Mouse (Mus musculus) MEL (cell line): ENCODE results near the gene Dynll2. TPM values are rescaled to one million over a fixed set of nuclear protein-coding genes. Genes with fewer than 3 reads are reported as not detected.

Experiments
- DNase-seq: peaks from one replicate; pipeline ENCODE4 v3.0.0; 2011; ENCODE audit warnings: low read depth, low spot score
- H3K27ac ChIP-seq: 2 replicates; pipeline ENCODE4 v1.5.1; 2012; ENCODE audit warnings: low read depth, mild to moderate bottlenecking, control low read depth, low read length, moderate library complexity; ENCODE audit not compliant: control insufficient read depth
- H3K27me3 ChIP-seq, 2 experiments: fragments of 150-350 bp in 1 of 2; sonication (generic) in 1 of 2; 2 replicates each; pipeline ENCODE4 v1.6.1; 2012; ENCODE audit warnings: low read length in 2 of 2, mild to moderate bottlenecking in 2 of 2, improper control_type of control experiment in 1 of 2, moderate library complexity in 1 of 2; ENCODE audit not compliant: insufficient read depth in 2 of 2, control insufficient read depth in 1 of 2
- H3K36me3 ChIP-seq, 2 experiments: 2 replicates each; pipeline ENCODE4 v1.6.1; 2012 to 2014; ENCODE audit warnings: low read length in 2 of 2, improper control_type of control experiment in 1 of 2, inconsistent platforms in 1 of 2, mild to moderate bottlenecking in 1 of 2; ENCODE audit not compliant: insufficient read depth in 2 of 2, control insufficient read depth in 1 of 2
- H3K4me1 ChIP-seq, 2 experiments: fragments of 150-350 bp in 1 of 2; sonication (generic) in 1 of 2; 2 replicates each; pipeline ENCODE4 v1.6.1; 2012; ENCODE audit warnings: low read length in 2 of 2, improper control_type of control experiment in 1 of 2, mild to moderate bottlenecking in 1 of 2; ENCODE audit not compliant: insufficient read depth in 2 of 2, control insufficient read depth in 1 of 2
- H3K4me3 ChIP-seq, 2 experiments: fragments of 150-350 bp in 1 of 2; sonication (generic) in 1 of 2; 2 replicates each; pipeline ENCODE4 v1.5.1; 2012; ENCODE audit warnings: low read depth in 2 of 2, low read length in 2 of 2, mild to moderate bottlenecking in 2 of 2, moderate library complexity in 2 of 2, control low read depth in 1 of 2, improper control_type of control experiment in 1 of 2; ENCODE audit not compliant: control insufficient read depth in 1 of 2, insufficient read depth in 1 of 2
- H3K79me2 ChIP-seq: 2 replicates; pipeline ENCODE4 v1.6.1; 2012; ENCODE audit warnings: mild to moderate bottlenecking, low read length, moderate library complexity; ENCODE audit not compliant: control insufficient read depth, poor library complexity, insufficient read depth
- H3K9ac ChIP-seq: 2 replicates; pipeline ENCODE4 v1.6.1; 2012; ENCODE audit warnings: low read depth, mild to moderate bottlenecking, control low read depth, low read length, moderate library complexity; ENCODE audit not compliant: control insufficient read depth, poor library complexity, severe bottlenecking
- H3K9me3 ChIP-seq: fragments of 150-350 bp; sonication (generic); replicated peaks from 2 replicates; pipeline ENCODE4 v1.6.1; 2012; ENCODE audit warnings: mild to moderate bottlenecking, low read length, improper control_type of control experiment, moderate library complexity; ENCODE audit not compliant: insufficient read depth
- CHD1 ChIP-seq: IDR thresholded peaks from 2 replicates; pipeline ENCODE4 v1.6.1; 2012; ENCODE audit warnings: low read depth, mild to moderate bottlenecking, inconsistent platforms, low read length, improper control_type of control experiment
- CHD2 ChIP-seq: IDR thresholded peaks from 2 replicates; pipeline ENCODE4 v1.6.1; 2011; ENCODE audit warnings: low read length, improper control_type of control experiment
- CTCF ChIP-seq, 3 experiments: IDR thresholded peaks in 2 of 3; conservative IDR thresholded peaks in 1 of 3; 2 replicates each; pipeline ENCODE4 v1.5.1; 2011 to 2012; ENCODE audit warnings: low read length in 3 of 3, low read depth in 2 of 3, mild to moderate bottlenecking in 2 of 3, improper control_type of control experiment in 1 of 3, inconsistent platforms in 1 of 3, mixed read lengths in 1 of 3, moderate library complexity in 1 of 3; ENCODE audit not compliant: control insufficient read depth in 1 of 3, insufficient read depth in 1 of 3, poor library complexity in 1 of 3, severe bottlenecking in 1 of 3
- EP300 ChIP-seq, 2 experiments: IDR thresholded peaks; 2 replicates each; pipeline ENCODE4 v1.6.1; 2011; ENCODE audit warnings: improper control_type of control experiment in 2 of 2, low read length in 2 of 2, low read depth in 1 of 2, mild to moderate bottlenecking in 1 of 2
- ETS1 ChIP-seq: IDR thresholded peaks from 2 replicates; pipeline ENCODE4 v1.6.1; 2012; ENCODE audit warnings: low read depth, mild to moderate bottlenecking, inconsistent platforms, low read length, improper control_type of control experiment, moderate library complexity
- GATA1 ChIP-seq: IDR thresholded peaks from 2 replicates; pipeline ENCODE4 v1.6.1; 2011; ENCODE audit warnings: low read depth, low read length, improper control_type of control experiment
- JUND ChIP-seq: IDR thresholded peaks from 2 replicates; pipeline ENCODE4 v1.6.1; 2011; ENCODE audit warnings: low read depth, mild to moderate bottlenecking, improper control_type of control experiment, low read length
- KAT2A ChIP-seq: conservative IDR thresholded peaks from 2 replicates; pipeline ENCODE4 v1.6.1; 2012; ENCODE audit warnings: low read depth, low read length, improper control_type of control experiment, inconsistent platforms
- MEF2A ChIP-seq: IDR thresholded peaks from 2 replicates; pipeline ENCODE4 v1.6.1; 2014; ENCODE audit warnings: low read depth, mild to moderate bottlenecking, inconsistent platforms, low read length, improper control_type of control experiment; ENCODE audit not compliant: poor library complexity, insufficient replicate concordance, severe bottlenecking; ENCODE audit errors: extremely low read depth
- MXI1 ChIP-seq: IDR thresholded peaks from 2 replicates; pipeline ENCODE4 v1.6.1; 2011; ENCODE audit warnings: mild to moderate bottlenecking, low read depth, low read length, improper control_type of control experiment
- MYC ChIP-seq: IDR thresholded peaks from 2 replicates; pipeline ENCODE4 v1.6.1; 2011; ENCODE audit warnings: low read depth, mild to moderate bottlenecking, low read length, improper control_type of control experiment, moderate library complexity
- NRF1 ChIP-seq: IDR thresholded peaks from 2 replicates; pipeline ENCODE4 v1.6.1; 2014; ENCODE audit warnings: low read depth, mild to moderate bottlenecking, inconsistent platforms, low read length, improper control_type of control experiment, moderate library complexity; ENCODE audit not compliant: poor library complexity, insufficient read depth, severe bottlenecking
- POLR2AphosphoS2 ChIP-seq: IDR thresholded peaks from 2 replicates; pipeline ENCODE4 v1.6.1; 2011; ENCODE audit warnings: low read length, improper control_type of control experiment
- POLR2AphosphoS5 ChIP-seq: IDR thresholded peaks from 2 replicates; pipeline ENCODE4 v1.6.1; 2012; ENCODE audit warnings: low read depth, borderline replicate concordance, mild to moderate bottlenecking, inconsistent platforms, low read length, moderate library complexity, mixed read lengths
- TAL1 ChIP-seq: IDR thresholded peaks from 2 replicates; pipeline ENCODE4 v1.6.1; 2012; ENCODE audit warnings: mild to moderate bottlenecking, inconsistent platforms, low read length, moderate library complexity, mixed read lengths
- TBP ChIP-seq: IDR thresholded peaks from 2 replicates; pipeline ENCODE4 v1.8.0; 2011; ENCODE audit warnings: low read depth, low read length, improper control_type of control experiment
- TCF12 ChIP-seq: IDR thresholded peaks from 2 replicates; pipeline ENCODE4 v1.6.1; 2014; ENCODE audit warnings: low read depth, mild to moderate bottlenecking, inconsistent platforms, low read length, improper control_type of control experiment, moderate library complexity
- UBTF ChIP-seq: IDR thresholded peaks from 2 replicates; pipeline ENCODE4 v1.6.1; 2012; ENCODE audit warnings: low read depth, mild to moderate bottlenecking, inconsistent platforms, low read length, improper control_type of control experiment, moderate library complexity, borderline replicate concordance; ENCODE audit not compliant: insufficient read depth
- ZC3H11A ChIP-seq: IDR thresholded peaks from 2 replicates; pipeline ENCODE4 v1.6.1; 2012; ENCODE audit warnings: low read depth, mild to moderate bottlenecking, inconsistent platforms, low read length, improper control_type of control experiment
- polyA plus RNA-seq, 2 experiments: library from polyadenylated mRNA; stranded (reverse) in 1 of 2; unstranded in 1 of 2; fragments of >175 nt in 1 of 2; fragments of >200 nt in 1 of 2; gene quantifications; 2 replicates each; pipeline versions ENCODE4 v1.2.1 to v1.2.4; 2012; ENCODE audit warnings: low replicate concordance in 2 of 2, low read depth in 1 of 2; ENCODE audit not compliant: insufficient read length in 2 of 2, insufficient read depth in 1 of 2, missing spikeins in 1 of 2
- total RNA-seq: library from RNA; depleted of rRNA; stranded (reverse); fragments of 300-350 nt; gene quantifications from 2 replicates; pipeline ENCODE4 v1.2.3, GENCODE M21; 2012

Dynll2 gene
- total and polyA plus RNA-seq, 3 experiments: 38.6 to 124 (median 75.8) TPM

DNA sequence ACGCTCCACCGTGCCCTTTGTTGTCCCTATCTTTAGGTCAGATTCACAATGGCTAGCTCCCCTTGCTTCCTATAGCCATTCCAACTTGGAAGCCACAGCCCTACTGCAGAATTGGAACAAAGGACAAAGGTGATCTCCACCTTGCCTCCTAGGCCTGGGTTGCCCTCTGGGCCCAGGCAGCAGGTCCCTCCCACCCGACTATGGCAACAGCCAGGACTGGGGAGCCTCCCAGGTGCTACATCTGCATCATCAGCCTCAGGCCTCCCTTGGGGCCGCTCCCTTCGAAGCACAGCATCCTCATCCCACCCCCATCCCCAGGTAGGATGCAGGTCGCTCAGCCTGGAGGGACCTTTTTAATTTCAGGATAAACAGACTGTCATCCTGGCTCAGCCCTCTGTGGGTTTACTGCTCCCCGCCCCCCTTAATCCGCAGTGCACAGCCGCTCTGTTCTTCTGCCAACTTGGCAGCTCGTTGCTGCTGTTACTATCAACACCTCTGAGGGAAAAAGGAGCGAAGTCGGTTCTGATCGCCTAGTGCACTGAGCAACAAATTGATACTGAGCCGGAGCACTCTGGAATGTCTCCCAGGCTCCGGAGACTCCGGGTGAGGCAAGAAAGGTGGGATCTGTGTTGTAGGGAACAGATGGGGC, 22.3 kb upstream of the Dynll2 start:
- H3K9ac ChIP-seq: no peak overlapping the region
- DNase-seq: no peak
- peaks cover 15 to 16% of the 10 kb centered on the region in 2 experiments for H3K27me3 ChIP-seq
- no peaks in the 10 kb centered on the region for H3K9me3 ChIP-seq
- no peak overlapping the region for H3K27ac ChIP-seq
- H3K36me3 ChIP-seq: no peaks in the 10 kb centered on the region
- H3K79me2 ChIP-seq: no peaks in the 10 kb centered on the region
- H3K4me1 ChIP-seq: no peaks in the 10 kb centered on the region
- no peak overlapping the region for H3K4me3 ChIP-seq
- no peak for TF ChIP-seq NRF1
- TF ChIP-seq ZC3H11A: no peak
- no peak for TF ChIP-seq CTCF (IDR thresholded peaks at IDR 0.05 in 2 of 3, conservative IDR thresholded peaks at IDR 0.05 in 1 of 3; ENCODE audit: control insufficient read depth in 1 of 3, insufficient read depth in 1 of 3, low read depth in 2 of 3, low read length in 3 of 3, poor library complexity in 1 of 3, severe bottlenecking in 1 of 3)
- no peak for TF ChIP-seq ETS1
- no peak for TF ChIP-seq TBP
- no peak for TF ChIP-seq TCF12
- no peak for TF ChIP-seq CHD2
- no peak for TF ChIP-seq TAL1
- TF ChIP-seq MEF2A: no peak
- no peak for TF ChIP-seq MXI1
- TF ChIP-seq GATA1: no peak
- TF ChIP-seq UBTF: no peak
- no peak for TF ChIP-seq EP300 (IDR thresholded peaks at IDR 0.05; ENCODE audit: low read depth in 1 of 2, low read length in 2 of 2)
- no peak for TF ChIP-seq KAT2A
- TF ChIP-seq, all 39 proteins: peak for 0

DNA sequence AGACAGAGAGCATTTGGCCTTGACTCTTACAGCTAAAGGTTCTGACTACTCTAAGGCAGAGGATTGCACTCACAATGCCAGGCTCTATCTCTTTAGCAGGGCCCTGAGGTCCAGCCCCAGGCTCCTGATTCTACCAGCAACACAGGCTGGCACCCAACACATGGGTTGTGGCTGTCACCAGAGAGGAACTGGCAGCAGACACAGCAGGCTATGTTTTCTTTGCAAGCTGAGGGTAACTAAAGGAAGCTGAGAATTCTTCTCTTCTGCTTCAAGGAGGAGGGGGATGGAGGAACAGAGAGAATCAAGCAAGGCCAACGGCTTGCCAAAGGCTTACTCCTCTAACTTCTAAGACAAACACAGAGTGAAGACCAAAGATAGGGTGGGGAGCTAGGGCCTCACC, 21.3 kb upstream of the Dynll2 start:
- H3K27ac ChIP-seq: no peak overlapping the region
- no peaks in the 10 kb centered on the region for H3K36me3 ChIP-seq
- H3K4me1 ChIP-seq: no peaks in the 10 kb centered on the region
- DNase-seq: no peak
- no peak overlapping the region for H3K4me3 ChIP-seq
- no peaks in the 10 kb centered on the region for H3K79me2 ChIP-seq
- H3K27me3 ChIP-seq: peaks cover 11 to 13% of the 10 kb centered on the region in 2 experiments
- no peak overlapping the region for H3K9ac ChIP-seq
- TF ChIP-seq JUND (no peak), MEF2A (no peak), ZC3H11A (no peak), ETS1 (no peak), CHD1 (no peak), POLR2AphosphoS5 (no peak), POLR2AphosphoS2 (no peak), MYC (no peak), GATA1 (no peak)
- no peaks in the 10 kb centered on the region for H3K9me3 ChIP-seq
